Mouse (Mus musculus): ENCODE data around the gene Kcnh6. TPM values are rescaled to one million over a fixed set of nuclear protein-coding genes. Genes with fewer than 3 reads are reported as not detected.
A peak's percentile ranks its signal among the peaks of the same experiment; 100 is the strongest.
"Not testable (repeated sequence)": the region's sequence is repeated elsewhere in the genome, so short reads cannot be mapped to it uniquely, and the experiment has no call there.

The Kcnh6 gene
- total RNA-seq, 4 experiments from 2014 or later = 1.1 to 1.6 (median 1.3) TPM

GRCm38 (mm10) chr11:106013556-106014225 lies 5.8 kb downstream of the Kcnh6 start:
- peak in 1 of 2 experiments; percentile 61 for DNase-seq (ENCODE audit: low spot score in 2 of 2)

GRCm38 (mm10) chr11:106016440-106016839 lies 8.5 kb downstream of the Kcnh6 start:
- no peak for DNase-seq (ENCODE audit: low spot score in 2 of 2)

- peak; percentile 55 for DNase-seq (ENCODE audit: low spot score in 2 of 2)
These were observed 12.3 kb downstream of the Kcnh6 start for GRCm38 (mm10) chr11:106020051-106020763.

GRCm38 (mm10) chr11:106025774-106026173 lies 17.9 kb downstream of the Kcnh6 start:
- DNase-seq (ENCODE audit: low spot score in 2 of 2) = no peak

GRCm38 (mm10) chr11:106026465-106027151 lies 18.7 kb downstream of the Kcnh6 start:
- DNase-seq (ENCODE audit: low spot score in 2 of 2) = peak in 1 of 2 experiments; percentile 77

GRCm38 (mm10) chr11:106027607-106028006 lies 19.7 kb downstream of the Kcnh6 start:
- DNase-seq (ENCODE audit: low spot score in 2 of 2) = no peak

GRCm38 (mm10) chr11:106032074-106032473 lies 24.1 kb downstream of the Kcnh6 start:
- DNase-seq (ENCODE audit: low spot score in 2 of 2) = not testable (repeated sequence)

GRCm38 (mm10) chr11:106033491-106033919 lies 25.6 kb downstream of the Kcnh6 start:
- DNase-seq (ENCODE audit: low spot score in 2 of 2) = no peak

GRCm38 (mm10) chr11:106034986-106035385 lies 27.1 kb downstream of the Kcnh6 start:
- DNase-seq (ENCODE audit: low spot score in 2 of 2) = no peak

GRCm38 (mm10) chr11:106036548-106037417 lies 28.9 kb downstream of the Kcnh6 start, which contains the start of gene Dcaf7:
Dcaf7 (plus strand) TSS chr11:106036872.
- peak; percentile 98 to 99 for DNase-seq (ENCODE audit: low spot score in 2 of 2)

GRCm38 (mm10) chr11:106037418-106037751 lies 29.5 kb downstream of the Kcnh6 start:
- DNase-seq (ENCODE audit: low spot score in 2 of 2) = peak; percentile 63 to 74

- no peak for DNase-seq (ENCODE audit: low spot score in 2 of 2)
These were observed 36.4 kb downstream of the Kcnh6 start for GRCm38 (mm10) chr11:106044349-106044748.

- no peak for DNase-seq (ENCODE audit: low spot score in 2 of 2)
These were observed 37.3 kb downstream of the Kcnh6 start for GRCm38 (mm10) chr11:106045256-106045655.

- DNase-seq (ENCODE audit: low spot score in 2 of 2) = no peak
These were observed 37.9 kb downstream of the Kcnh6 start for GRCm38 (mm10) chr11:106045780-106046179.

- no peak for DNase-seq (ENCODE audit: low spot score in 2 of 2)
These were observed 38.7 kb downstream of the Kcnh6 start for GRCm38 (mm10) chr11:106046584-106046983.

- DNase-seq (ENCODE audit: low spot score in 2 of 2) = no peak
These were observed 46.0 kb downstream of the Kcnh6 start for GRCm38 (mm10) chr11:106053921-106054320.

- no peak for DNase-seq (ENCODE audit: low spot score in 2 of 2)
These were observed 46.7 kb downstream of the Kcnh6 start for GRCm38 (mm10) chr11:106054600-106054999.

GRCm38 (mm10) chr11:106055341-106055740 lies 47.4 kb downstream of the Kcnh6 start:
- no peak for DNase-seq (ENCODE audit: low spot score in 2 of 2)

GRCm38 (mm10) chr11:106056819-106057491 lies 49.0 kb downstream of the Kcnh6 start:
- no peak for DNase-seq (ENCODE audit: low spot score in 2 of 2)

GRCm38 (mm10) chr11:106058020-106058419 lies 50.1 kb downstream of the Kcnh6 start:
- DNase-seq (ENCODE audit: low spot score in 2 of 2) = no peak

- no peak for DNase-seq (ENCODE audit: low spot score in 2 of 2)
These were observed 52.6 kb downstream of the Kcnh6 start for GRCm38 (mm10) chr11:106060549-106060948.
